Mouse (Mus musculus) C2C12 (cell line): Measurements from ENCODE around the gene Fkrp.

Experiments used
- CEBPB ChIP-seq: IDR thresholded peaks from one replicate; pipeline ENCODE4 v1.6.1; 2011; ENCODE audit warnings: low read depth, mild to moderate bottlenecking, control low read depth, moderate library complexity
- CTCF ChIP-seq: IDR thresholded peaks from one replicate; pipeline ENCODE4 v1.5.1; 2011; ENCODE audit not compliant: control insufficient read depth, insufficient read depth, insufficient read length
- FOSL1 ChIP-seq: IDR thresholded peaks from one replicate; pipeline ENCODE4 v1.8.0; 2011; ENCODE audit warnings: mild to moderate bottlenecking, low read length; ENCODE audit not compliant: poor library complexity, insufficient read depth, severe bottlenecking
- MYOD1 ChIP-seq: IDR thresholded peaks from one replicate; pipeline ENCODE4 v1.6.1; 2011; ENCODE audit warnings: low read depth; ENCODE audit not compliant: control insufficient read depth, insufficient read length
- MYOG ChIP-seq: IDR thresholded peaks from one replicate; pipeline ENCODE4 v1.6.1; 2011; ENCODE audit not compliant: control insufficient read depth, insufficient read length; ENCODE audit errors: extremely low read depth
- USF1 ChIP-seq: IDR thresholded peaks from one replicate; pipeline ENCODE4 v1.6.1; 2011; ENCODE audit warnings: low read depth, mild to moderate bottlenecking, control low read depth, moderate library complexity

- TF ChIP-seq CTCF = no peak
- no peak for TF ChIP-seq USF1
- TF ChIP-seq CEBPB = no peak
- TF ChIP-seq MYOD1 = no peak
- no peak for TF ChIP-seq MYOG
- no peak for TF ChIP-seq FOSL1
These were observed 29.3 kb upstream of the Fkrp start for GRCm38 (mm10) chr7:16845820-16846167.
